Mouse (Mus musculus) cortical plate, adult 2 months (tissue): Measurements from ENCODE around the gene Gpd2.

ENCODE experiments used
- CTCF ChIP-seq: fragments of 200-500 bp; IDR thresholded peaks from 2 replicates; pipeline ENCODE4 v1.5.1; 2011; ENCODE audit warnings: mild to moderate bottlenecking, control low read depth, low read length; ENCODE audit not compliant: insufficient read depth; ENCODE audit errors: extremely low read depth
- POLR2A ChIP-seq: fragments of 200-500 bp; IDR thresholded peaks from 2 replicates; pipeline ENCODE4 v1.6.1; 2011; ENCODE audit warnings: mild to moderate bottlenecking, low read length, control low read depth; ENCODE audit not compliant: insufficient read depth; ENCODE audit errors: extremely low read depth

- TF ChIP-seq CTCF (no peak), POLR2A (no peak)
These were observed 7.7 kb upstream of the Gpd2 start for GRCm38 (mm10) chr2:57229647-57230240.
